Mouse (Mus musculus): Measurements from ENCODE around the gene Apopt1.

Gene Apopt1

GRCm38 (mm10) chr12:111745274-111745673 is 32.2 kb downstream of the Apopt1 start:
- no peak for DNase-seq (ENCODE audit: low spot score in 2 of 2)

- DNase-seq (ENCODE audit: low spot score in 2 of 2) = no peak
Observed at GRCm38 (mm10) chr12:111746091-111746490, 33.0 kb downstream of the Apopt1 start.

GRCm38 (mm10) chr12:111747421-111747820 is 34.4 kb downstream of the Apopt1 start:
- no peak for DNase-seq (ENCODE audit: low spot score in 2 of 2)

GRCm38 (mm10) chr12:111750739-111751138 is 37.7 kb downstream of the Apopt1 start:
- no peak for DNase-seq (ENCODE audit: low spot score in 2 of 2)

GRCm38 (mm10) chr12:111752491-111752890 is 39.4 kb downstream of the Apopt1 start:
- DNase-seq (ENCODE audit: low spot score in 2 of 2) = peak; percentile 54 to 62

- DNase-seq (ENCODE audit: low spot score in 2 of 2) = no peak
Observed at GRCm38 (mm10) chr12:111753347-111753746, 40.3 kb downstream of the Apopt1 start.

GRCm38 (mm10) chr12:111754710-111755109 is 41.6 kb downstream of the Apopt1 start:
- no peak for DNase-seq (ENCODE audit: low spot score in 2 of 2)

- DNase-seq (ENCODE audit: low spot score in 2 of 2) = no peak
Observed at GRCm38 (mm10) chr12:111755231-111755630, 42.2 kb downstream of the Apopt1 start.

- DNase-seq (ENCODE audit: low spot score in 2 of 2) = no peak
Observed at GRCm38 (mm10) chr12:111756082-111756697, 43.1 kb downstream of the Apopt1 start.

- DNase-seq (ENCODE audit: low spot score in 2 of 2) = no peak
Observed at GRCm38 (mm10) chr12:111756698-111757082, 43.6 kb downstream of the Apopt1 start.

- DNase-seq (ENCODE audit: low spot score in 2 of 2) = no peak
Observed at GRCm38 (mm10) chr12:111757561-111758325, 44.7 kb downstream of the Apopt1 start.

- peak; percentile 77 to 79 for DNase-seq (ENCODE audit: low spot score in 2 of 2)
Observed at GRCm38 (mm10) chr12:111758381-111759175, 45.5 kb downstream of the Apopt1 start, which contains the start of gene Klc1. Gene Klc1, plus strand, starts transcription at chr12:111758849.

GRCm38 (mm10) chr12:111759176-111760061 is 46.4 kb downstream of the Apopt1 start:
- DNase-seq (ENCODE audit: low spot score in 2 of 2) = peak in 1 of 2 experiments; percentile 44

GRCm38 (mm10) chr12:111760306-111760908 is 47.3 kb downstream of the Apopt1 start:
- no peak for DNase-seq (ENCODE audit: low spot score in 2 of 2)

- DNase-seq (ENCODE audit: low spot score in 2 of 2) = peak; percentile 46 to 57
Observed at GRCm38 (mm10) chr12:111762620-111763280, 49.7 kb downstream of the Apopt1 start.

- no peak for DNase-seq (ENCODE audit: low spot score in 2 of 2)
Observed at GRCm38 (mm10) chr12:111766313-111767236, 53.5 kb downstream of the Apopt1 start.

- no peak for DNase-seq (ENCODE audit: low spot score in 2 of 2)
Observed at GRCm38 (mm10) chr12:111768322-111768928, 55.4 kb downstream of the Apopt1 start.

- DNase-seq (ENCODE audit: low spot score in 2 of 2) = peak in 1 of 2 experiments; percentile 39
Observed at GRCm38 (mm10) chr12:111769306-111769705, 56.2 kb downstream of the Apopt1 start.
